Mouse (Mus musculus): Measurements from ENCODE around the gene Sorcs1. TPM values are rescaled to one million over a fixed set of nuclear protein-coding genes. Genes with fewer than 3 reads are reported as not detected.

Sorcs1 gene
- total RNA-seq, 2 experiments from 2014 or later = 0.22 to 0.25 TPM

DNA sequence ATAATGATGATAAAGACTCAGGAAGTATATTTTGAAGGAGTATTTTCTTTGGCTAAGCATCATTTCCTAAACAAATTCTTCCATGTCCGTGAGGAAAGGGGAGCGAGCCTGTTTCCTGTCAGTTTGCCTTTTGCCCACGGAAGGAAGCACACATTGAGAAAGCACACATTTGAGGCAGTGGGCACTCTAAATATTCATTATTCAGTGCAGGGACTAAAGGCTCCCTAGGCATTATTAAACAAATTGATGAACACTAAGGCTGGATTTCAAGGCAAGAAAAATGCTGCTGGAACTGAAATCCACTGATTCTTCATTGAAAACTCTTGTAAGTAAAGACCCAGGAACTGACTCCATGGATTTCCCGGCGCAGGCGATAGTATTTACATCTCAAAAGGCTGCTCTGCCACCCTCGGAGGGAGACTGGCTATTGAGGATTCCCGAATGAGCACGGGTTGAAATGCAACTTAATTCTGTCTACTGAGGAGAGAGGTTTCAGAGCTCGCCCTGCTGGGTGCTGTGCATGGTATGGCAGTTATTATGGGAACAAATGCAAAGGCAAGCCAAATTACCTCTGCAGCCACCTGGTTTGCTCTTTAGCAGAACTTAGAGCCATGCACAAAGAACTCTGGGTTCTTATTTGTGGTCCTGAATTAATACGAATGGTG lies 238.1 kb downstream of the Sorcs1 start:
- no peak for DNase-seq
- intact Hi-C loops (cut with DNase I) = no loop called here

- intact Hi-C loops (cut with DNase I) = no loop called here
Measured at GRCm38 (mm10) chr19:50439464-50439881, 239.0 kb downstream of the Sorcs1 start.

DNA sequence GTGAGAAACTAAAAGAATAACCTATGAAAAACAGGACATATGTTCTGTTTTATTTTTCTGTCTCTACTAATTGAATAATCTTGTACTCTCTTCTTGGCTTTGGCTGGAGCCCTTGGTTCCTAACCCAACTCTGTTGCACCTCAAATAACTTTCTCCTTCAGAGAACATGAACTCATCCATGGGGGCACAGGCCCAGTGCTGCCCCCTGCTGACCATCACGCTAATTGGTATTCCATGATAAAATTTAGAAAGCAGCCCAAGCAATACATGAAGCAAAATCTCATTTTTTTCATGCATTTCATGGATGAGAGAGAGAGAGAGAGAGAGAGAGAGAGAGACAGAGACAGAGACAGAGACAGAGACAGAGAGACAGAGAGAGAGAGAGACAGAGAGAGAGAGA lies 255.5 kb downstream of the Sorcs1 start:
- intact Hi-C loops (cut with DNase I) = no loop called here
- DNase-seq = no peak

More at GRCm38 (mm10) chr19:50439464-50439881, 239.0 kb downstream of the Sorcs1 start:
- DNase-seq = no peak

- DNase-seq = no peak
- intact Hi-C loops (cut with DNase I) = no loop called here
Measured at GRCm38 (mm10) chr19:50418962-50419720, 259.3 kb downstream of the Sorcs1 start.

DNA sequence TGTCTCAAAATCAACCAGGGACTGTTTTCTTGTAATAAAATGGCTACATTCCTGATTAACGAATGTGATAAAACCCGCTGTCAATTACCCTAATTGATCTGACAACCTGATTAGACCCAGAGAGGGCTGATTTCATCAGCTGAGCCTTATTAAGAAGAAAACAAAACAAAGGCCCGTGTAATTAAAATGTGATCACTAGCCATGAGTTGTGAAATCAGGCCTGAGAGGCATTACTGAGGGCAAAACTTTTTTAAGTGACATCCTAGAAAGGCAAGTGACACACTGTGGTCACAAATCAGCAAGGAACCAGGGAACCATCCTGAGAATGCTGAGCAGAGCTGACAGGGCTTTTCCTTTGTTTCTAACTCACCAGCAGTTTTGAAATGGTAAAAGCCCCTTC lies 267.9 kb downstream of the Sorcs1 start:
- intact Hi-C loops (cut with DNase I) = no loop called here
- DNase-seq = no peak

DNA sequence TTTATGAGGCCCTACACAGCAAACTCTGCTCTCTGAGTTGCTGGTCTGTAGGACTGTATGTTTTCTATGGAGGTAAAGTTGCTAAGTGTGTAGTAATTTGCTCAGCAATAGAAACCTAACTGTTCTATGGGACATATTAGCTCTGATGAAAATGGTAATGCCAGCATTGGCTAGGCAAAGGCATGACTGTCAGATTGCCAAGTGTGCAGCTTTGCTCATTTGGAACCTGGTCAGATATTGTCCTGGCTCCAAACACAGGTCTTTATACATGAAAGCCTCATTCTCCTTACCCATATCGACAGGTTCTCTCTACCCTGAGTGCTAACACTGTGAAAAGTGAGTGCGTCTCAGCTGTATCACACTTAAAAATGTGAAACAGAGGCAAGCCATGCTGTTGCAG lies 280.1 kb downstream of the Sorcs1 start:
- intact Hi-C loops (cut with DNase I) = no loop called here
- no peak for DNase-seq

GRCm38 (mm10) chr19:50395731-50396130 lies 282.7 kb downstream of the Sorcs1 start:
- no peak for DNase-seq
- intact Hi-C loops (cut with DNase I) = no loop called here

DNA sequence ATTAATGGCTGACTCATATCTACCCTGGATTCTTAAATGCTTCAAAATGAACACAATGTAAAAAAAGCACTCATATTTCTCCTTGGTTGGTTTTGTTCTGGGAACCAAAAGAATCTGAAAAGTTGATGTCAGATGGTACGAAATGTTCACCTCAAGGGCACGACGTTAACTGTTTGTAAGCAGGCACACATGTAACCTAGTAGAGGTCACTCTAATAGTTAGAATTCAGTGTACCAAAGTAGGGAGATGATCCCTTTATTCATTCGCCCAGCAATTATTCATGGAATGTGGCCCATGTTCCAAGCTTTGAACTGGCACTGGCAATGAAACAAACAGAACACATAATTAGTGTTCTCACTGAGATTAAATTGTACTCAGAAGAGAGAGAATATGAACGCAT lies 284.3 kb downstream of the Sorcs1 start:
- no peak for DNase-seq
- intact Hi-C loops (cut with DNase I) = no loop called here

DNA sequence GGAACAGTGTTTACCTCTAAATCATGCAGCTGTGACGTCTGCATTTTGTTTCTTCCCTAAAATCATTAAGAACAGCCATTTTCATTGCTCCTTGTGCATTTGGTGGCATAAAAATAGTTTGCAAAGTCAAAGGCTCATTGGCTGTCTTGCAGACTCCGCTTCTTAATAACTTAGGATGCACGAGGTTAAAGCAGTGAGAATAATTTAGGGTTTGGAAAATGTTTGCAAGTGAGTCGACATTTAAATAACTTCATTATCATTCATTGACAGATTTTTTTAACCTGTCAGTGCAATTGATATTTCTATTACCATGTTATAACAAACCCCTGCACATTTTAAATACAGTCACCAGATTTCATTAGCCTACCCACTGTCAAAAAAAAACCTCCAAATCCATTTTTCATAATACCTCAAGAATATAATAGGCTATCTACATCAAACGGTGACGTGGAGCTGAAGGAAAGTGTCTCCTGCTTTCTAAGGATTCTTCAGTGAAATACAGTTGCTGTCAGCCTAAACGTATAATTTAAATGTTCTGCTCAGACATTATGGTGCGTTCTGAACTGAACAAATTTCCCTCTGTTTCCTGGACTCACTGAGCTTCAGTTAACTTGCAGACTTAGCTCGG lies 288.4 kb downstream of the Sorcs1 start:
- no peak for DNase-seq
- intact Hi-C loops (cut with DNase I) = no loop called here

- DNase-seq = no peak
- intact Hi-C loops (cut with DNase I) = no loop called here
Measured at GRCm38 (mm10) chr19:50378901-50379300, 299.5 kb downstream of the Sorcs1 start.

GRCm38 (mm10) chr19:50374751-50375150 lies 303.7 kb downstream of the Sorcs1 start:
- intact Hi-C loops (cut with DNase I) = no loop called here
- DNase-seq = peak; percentile 9 to 18

- intact Hi-C loops (cut with DNase I) = no loop called here
- DNase-seq = no peak
Measured at GRCm38 (mm10) chr19:50366446-50366845, 312.0 kb downstream of the Sorcs1 start.

GRCm38 (mm10) chr19:50362655-50363500 lies 315.6 kb downstream of the Sorcs1 start:
- intact Hi-C loops (cut with DNase I) = no loop called here
- DNase-seq = peak in 1 of 2 experiments; percentile 2

- no peak for DNase-seq
- intact Hi-C loops (cut with DNase I) = no loop called here
Measured at GRCm38 (mm10) chr19:50358561-50358960, 319.9 kb downstream of the Sorcs1 start.

DNA sequence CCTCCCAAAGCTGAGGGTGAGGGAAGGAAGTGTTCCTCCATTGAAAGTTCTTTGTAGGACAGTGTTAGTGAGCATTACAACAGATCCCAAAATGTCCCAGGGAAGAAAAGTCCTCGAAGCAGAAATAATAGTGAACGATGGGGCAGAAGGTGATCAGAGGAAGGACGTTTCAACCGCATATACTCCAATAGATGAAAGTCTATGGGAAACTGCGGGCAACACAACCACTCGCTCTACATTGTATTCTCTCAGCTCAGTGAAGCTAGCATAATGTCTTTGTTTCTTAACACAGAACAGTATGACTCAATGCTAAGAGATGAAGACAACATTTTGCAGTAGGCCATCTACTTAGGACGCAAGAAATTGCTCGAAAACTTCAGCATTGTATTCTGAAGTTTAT lies 339.2 kb downstream of the Sorcs1 start:
- intact Hi-C loops (cut with DNase I) = no loop called here
- no peak for DNase-seq

- intact Hi-C loops (cut with DNase I) = no loop called here
Measured at GRCm38 (mm10) chr19:50336751-50337150, 341.7 kb downstream of the Sorcs1 start.

GRCm38 (mm10) chr19:50331136-50331535 lies 347.3 kb downstream of the Sorcs1 start:
- intact Hi-C loops (cut with DNase I) = no loop called here
- no peak for DNase-seq

More at GRCm38 (mm10) chr19:50336751-50337150, 341.7 kb downstream of the Sorcs1 start:
- no peak for DNase-seq

- DNase-seq = no peak
- intact Hi-C loops (cut with DNase I) = no loop called here
Measured at GRCm38 (mm10) chr19:50327804-50328203, 350.6 kb downstream of the Sorcs1 start.

DNA sequence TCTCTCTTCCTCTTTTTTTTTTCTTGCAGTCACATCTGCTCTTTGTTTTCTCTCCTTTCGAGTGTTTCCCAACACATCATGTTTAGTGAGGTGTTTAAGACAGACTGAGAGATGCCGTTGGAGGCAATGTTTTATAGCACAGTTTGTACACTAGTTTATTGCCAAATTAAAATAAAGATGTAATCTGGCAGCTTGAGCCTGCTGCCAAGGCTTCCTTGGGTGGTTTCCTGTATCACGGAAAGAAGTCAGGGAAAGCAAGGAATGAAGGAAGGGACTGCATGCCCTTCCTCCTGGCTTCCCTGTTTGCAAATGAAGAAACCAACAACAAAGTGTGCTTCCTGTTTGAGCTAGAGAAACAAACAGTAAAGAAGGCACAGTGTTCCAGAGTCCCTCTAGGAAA lies 352.3 kb downstream of the Sorcs1 start:
- intact Hi-C loops (cut with DNase I) = no loop called here
- DNase-seq = no peak

DNA sequence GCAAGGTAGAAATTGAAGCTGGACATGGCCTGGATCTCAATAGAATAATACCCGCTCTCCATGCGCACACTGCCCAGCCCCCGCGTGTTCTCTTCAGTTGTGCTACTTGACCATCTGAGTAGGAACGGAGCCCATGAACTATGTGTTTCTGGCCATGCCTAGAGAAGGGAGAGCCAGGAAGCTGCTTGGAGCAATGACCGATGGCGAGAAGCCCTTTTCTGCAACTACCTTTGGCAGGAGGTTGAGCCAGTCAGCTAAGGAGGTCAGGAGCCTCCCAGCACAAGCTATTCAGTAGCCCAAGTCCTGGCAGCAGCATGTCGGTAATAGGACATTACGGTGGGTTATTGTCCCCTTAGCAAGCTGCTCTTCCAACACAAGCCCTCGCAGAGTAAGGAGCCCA lies 352.8 kb downstream of the Sorcs1 start:
- intact Hi-C loops (cut with DNase I) = no loop called here
- peak; percentile 2 to 6 for DNase-seq

GRCm38 (mm10) chr19:50307046-50307445 lies 371.4 kb downstream of the Sorcs1 start:
- intact Hi-C loops (cut with DNase I) = no loop called here
- DNase-seq = no peak

All from heart, postnatal 36 days (tissue).